Mouse (Mus musculus) CH12.LX (cell line): Measurements from ENCODE around the gene Zdhhc19. TPM values are rescaled to one million over a fixed set of nuclear protein-coding genes. Genes with fewer than 3 reads are reported as not detected.

Experiments used
- DNase-seq: peaks from one replicate; pipeline ENCODE4 v3.0.0-alpha.2; 2013; ENCODE audit errors: extremely low read depth
- H3K27ac ChIP-seq: 2 replicates; pipeline ENCODE4 v1.5.1; 2012; ENCODE audit warnings: low read depth, mild to moderate bottlenecking, control low read depth, moderate library complexity; ENCODE audit not compliant: insufficient read depth
- H3K27me3 ChIP-seq: replicated peaks from 2 replicates; pipeline ENCODE3; 2012; ENCODE audit warnings: inconsistent platforms
- H3K36me3 ChIP-seq, 2 experiments: replicated peaks in 1 of 2; 2 replicates each; pipeline versions ENCODE3 to v1.6.1; 2012; ENCODE audit warnings: inconsistent platforms in 1 of 2, low read length in 1 of 2, mild to moderate bottlenecking in 1 of 2, mixed read lengths in 1 of 2, moderate library complexity in 1 of 2; ENCODE audit not compliant: control insufficient read depth in 1 of 2, insufficient read depth in 1 of 2
- H3K4me1 ChIP-seq, 2 experiments: 2 replicates each; pipeline ENCODE4 v1.6.1; 2012; ENCODE audit warnings: inconsistent platforms in 1 of 2, moderate library complexity in 1 of 2; ENCODE audit not compliant: insufficient read depth in 2 of 2, control insufficient read depth in 1 of 2
- H3K4me2 ChIP-seq: 2 replicates; pipeline ENCODE4 v1.6.1; 2012; ENCODE audit warnings: low read depth, mild to moderate bottlenecking, control low read depth; ENCODE audit not compliant: poor library complexity, insufficient read depth, severe bottlenecking
- H3K4me3 ChIP-seq, 3 experiments: fragments of 150-350 bp in 1 of 3; sonication (generic) in 1 of 3; replicated peaks in 1 of 3; 2 replicates each; pipeline versions ENCODE3 to v1.5.1; 2011 to 2012; ENCODE audit warnings: low read depth in 2 of 3, low read length in 2 of 3, mild to moderate bottlenecking in 2 of 3, moderate library complexity in 2 of 3, control low read depth in 1 of 3, improper control_type of control experiment in 1 of 3, inconsistent platforms in 1 of 3, mixed read lengths in 1 of 3; ENCODE audit not compliant: poor library complexity in 1 of 3
- H3K79me2 ChIP-seq: replicated peaks from 2 replicates; pipeline ENCODE4 v1.6.1; 2012; ENCODE audit warnings: mild to moderate bottlenecking, moderate library complexity; ENCODE audit not compliant: control insufficient read depth, poor library complexity, insufficient read depth, severe bottlenecking; ENCODE audit errors: extremely low read depth
- H3K9ac ChIP-seq: 2 replicates; pipeline ENCODE4 v1.6.1; 2012; ENCODE audit warnings: low read depth, mild to moderate bottlenecking, control low read depth, moderate library complexity; ENCODE audit not compliant: insufficient read depth
- H3K9me3 ChIP-seq: replicated peaks from 2 replicates; pipeline ENCODE3; 2012; ENCODE audit warnings: low read length, inconsistent platforms, mixed read lengths
- CHD1 ChIP-seq: IDR thresholded peaks from 2 replicates; pipeline ENCODE4 v1.6.1; 2012; ENCODE audit warnings: low read depth, low read length, improper control_type of control experiment, inconsistent platforms
- EP300 ChIP-seq: IDR thresholded peaks from 2 replicates; pipeline ENCODE4 v1.6.1; 2011; ENCODE audit warnings: low read length, improper control_type of control experiment
- GABPA ChIP-seq: IDR thresholded peaks from 2 replicates; pipeline ENCODE4 v1.6.1; 2012; ENCODE audit warnings: low read depth, low read length, improper control_type of control experiment, inconsistent platforms; ENCODE audit not compliant: insufficient replicate concordance
- IRF4 ChIP-seq: IDR thresholded peaks from 2 replicates; pipeline ENCODE4 v1.6.1; 2014; ENCODE audit warnings: low read depth, mild to moderate bottlenecking, inconsistent platforms, low read length, improper control_type of control experiment
- JUND ChIP-seq: conservative IDR thresholded peaks from 2 replicates; pipeline ENCODE4 v1.6.1; 2011; ENCODE audit warnings: low read depth, low read length, improper control_type of control experiment
- KAT2A ChIP-seq: IDR thresholded peaks from 2 replicates; pipeline ENCODE4 v1.6.1; 2012; ENCODE audit warnings: low read length, improper control_type of control experiment, inconsistent platforms; ENCODE audit not compliant: insufficient replicate concordance
- MAZ ChIP-seq: IDR thresholded peaks from 2 replicates; pipeline ENCODE4 v1.6.1; 2012; ENCODE audit warnings: low read depth, mild to moderate bottlenecking, inconsistent platforms, low read length, improper control_type of control experiment, moderate library complexity
- NRF1 ChIP-seq: IDR thresholded peaks from 2 replicates; pipeline ENCODE4 v1.6.1; 2014; ENCODE audit warnings: low read depth, mild to moderate bottlenecking, inconsistent platforms, low read length, improper control_type of control experiment, moderate library complexity
- POLR2A ChIP-seq: IDR thresholded peaks from 2 replicates; pipeline ENCODE4 v1.6.1; 2011; ENCODE audit warnings: low read depth, mild to moderate bottlenecking, improper control_type of control experiment, low read length
- TBP ChIP-seq: conservative IDR thresholded peaks from 2 replicates; pipeline ENCODE4 v1.6.1; 2011; ENCODE audit warnings: low read depth, low read length, improper control_type of control experiment
- ZC3H11A ChIP-seq: IDR thresholded peaks from 2 replicates; pipeline ENCODE4 v1.6.1; 2012; ENCODE audit warnings: low read depth, mild to moderate bottlenecking, inconsistent platforms, low read length, improper control_type of control experiment
- ZKSCAN1 ChIP-seq: IDR thresholded peaks from 2 replicates; pipeline ENCODE4 v1.6.1; 2012; ENCODE audit warnings: low read depth, inconsistent platforms, low read length, improper control_type of control experiment, borderline replicate concordance
- ZNF384 ChIP-seq: IDR thresholded peaks from 2 replicates; pipeline ENCODE4 v1.6.1; 2012; ENCODE audit warnings: low read depth, low read length, improper control_type of control experiment, inconsistent platforms
- dilution Hi-C: fragments of 300-500 bp; cut with MboI; formaldehyde crosslinking; loops from 2 replicates; pipeline ENCODE4 v1.14.3; 2020; ENCODE audit warnings: low sequenced_read_pairs; ENCODE audit not compliant: extremely low pct_unique_long_range_greater_than_20kb, extremely low pct_ligation_motif_present
- in situ Hi-C: fragments of 300-500 bp; cut with MboI; formaldehyde crosslinking; loops from 3 replicates; pipeline ENCODE4 v1.14.3; 2019; ENCODE audit warnings: low sequenced_read_pairs, low pct_ligation_motif_present, low pct_unique_long_range_greater_than_20kb, mixed read lengths
- polyA plus RNA-seq: library from polyadenylated mRNA; unstranded; fragments of >175 nt; gene quantifications from 2 replicates; pipeline ENCODE4 v1.2.1, GENCODE M21; 2012; ENCODE audit warnings: low read depth; ENCODE audit not compliant: insufficient read length
- total RNA-seq, 2 experiments: library from RNA; depleted of rRNA; stranded (reverse); fragments of 300-350 nt in 1 of 2; fragments of >200 nt in 1 of 2; gene quantifications; 2 replicates each; pipeline ENCODE4 v1.2.3; 2012 to 2014

Gene Zdhhc19
- total and polyA plus RNA-seq, 3 experiments = not detected

DNA sequence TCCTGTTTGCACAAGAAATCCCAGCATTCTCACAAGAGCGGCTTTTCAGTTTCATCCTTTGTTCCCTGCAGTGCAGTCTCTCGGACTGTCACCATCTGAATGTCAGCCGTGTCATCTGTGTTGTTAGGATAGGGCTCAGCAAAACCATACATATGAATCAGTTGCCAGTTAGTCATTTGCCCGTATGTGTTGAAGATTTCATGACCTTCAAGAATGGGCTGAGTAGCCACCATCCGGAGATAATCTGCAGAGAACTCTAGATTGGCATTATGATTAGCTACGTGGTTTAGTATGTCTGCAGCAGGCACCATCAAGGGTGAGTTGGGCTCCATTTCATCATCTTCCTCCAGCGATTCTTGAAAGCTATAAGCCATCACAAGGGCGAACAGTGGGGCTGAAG is 95.5 kb downstream of the Zdhhc19 start:
- no peaks in the 10 kb centered on the region for H3K27me3 ChIP-seq
- dilution Hi-C loops = no loop called here
- no peaks in the 10 kb centered on the region for H3K79me2 ChIP-seq
- H3K4me2 ChIP-seq = no peak overlapping the region
- TF ChIP-seq GABPA (no peak), EP300 (no peak), MAZ (no peak), ZNF384 (no peak), KAT2A (no peak)
- H3K36me3 ChIP-seq = no peaks in the 10 kb centered on the region
- in situ Hi-C loops = no loop called here
- no peaks in the 10 kb centered on the region for H3K9me3 ChIP-seq
- no peak overlapping the region for H3K27ac ChIP-seq
- peaks cover 4 to 16% of the 10 kb centered on the region in 2 experiments for H3K4me1 ChIP-seq
- no peak overlapping the region for H3K9ac ChIP-seq
- H3K4me3 ChIP-seq = no peak overlapping the region
- no peak for DNase-seq

DNA sequence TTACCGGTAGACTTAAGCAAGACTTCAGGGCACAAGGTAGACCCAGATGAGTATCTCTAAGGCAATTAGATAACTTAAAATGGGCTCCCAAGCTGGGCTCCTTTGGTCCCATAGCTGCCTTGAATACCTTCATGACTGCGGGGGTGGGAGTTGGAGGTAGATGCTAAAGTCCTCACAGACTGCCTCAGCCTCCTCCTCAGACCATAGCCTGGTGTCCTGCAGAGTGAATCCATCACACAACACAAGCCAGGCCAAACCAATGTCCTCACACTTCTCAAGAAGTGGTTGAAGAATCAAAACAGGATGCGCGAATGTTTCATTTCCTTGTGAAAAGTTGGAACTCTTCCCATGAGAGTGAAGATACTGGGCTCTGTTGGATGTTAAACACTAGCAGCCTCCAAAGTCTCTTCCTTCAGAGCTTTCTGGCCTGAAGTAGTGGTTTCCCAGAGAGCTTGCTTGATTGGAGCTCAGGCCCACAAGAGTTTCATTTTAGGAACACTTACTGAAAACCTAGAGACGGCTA is 97.3 kb downstream of the Zdhhc19 start:
- in situ Hi-C loops (no loop called here), dilution Hi-C loops (no loop called here)
- no peak overlapping the region for H3K4me2 ChIP-seq

GRCm38 (mm10) chr16:32593916-32594315 is 97.9 kb downstream of the Zdhhc19 start:
- no peaks in the 10 kb centered on the region for H3K79me2 ChIP-seq
- dilution Hi-C loops (no loop called here), in situ Hi-C loops (no loop called here)
- H3K4me3 ChIP-seq = no peak overlapping the region
- H3K36me3 ChIP-seq = no peaks in the 10 kb centered on the region
- no peak overlapping the region for H3K4me2 ChIP-seq
- DNase-seq = no peak
- no peaks in the 10 kb centered on the region for H3K9me3 ChIP-seq
- H3K27ac ChIP-seq = no peak overlapping the region
- H3K9ac ChIP-seq = no peak overlapping the region
- peaks cover 8 to 20% of the 10 kb centered on the region in 2 experiments for H3K4me1 ChIP-seq
- no peaks in the 10 kb centered on the region for H3K27me3 ChIP-seq
- TF ChIP-seq ZNF384 = no peak
- TF ChIP-seq, all 38 proteins: peak for 0

More for the DNA sequence above, 97.3 kb downstream of the Zdhhc19 start:
- Histone ChIP-seq H3K79me2 (no peaks in the 10 kb centered on the region), H3K9me3 (no peaks in the 10 kb centered on the region), H3K9ac (no peak overlapping the region), H3K27me3 (no peaks in the 10 kb centered on the region), H3K27ac (no peak overlapping the region), H3K4me3 (no peak overlapping the region), H3K4me1 (peaks cover 5 to 20% of the 10 kb centered on the region in 2 experiments), H3K36me3 (no peaks in the 10 kb centered on the region)
- no peak for DNase-seq
- TF ChIP-seq POLR2A (no peak), JUND (no peak), ZKSCAN1 (no peak), ZC3H11A (no peak), CHD1 (no peak), NRF1 (no peak), ZNF384 (no peak), MAZ (no peak), TBP (no peak), IRF4 (no peak)
